Mouse (Mus musculus) ovary, postnatal 10 days (tissue): ENCODE measurements around the gene Prkcd.

ENCODE experiments used
- DNase-seq: peaks from one replicate; pipeline ENCODE4 v3.0.0; 2022; ENCODE audit warnings: low spot score

Gene Prkcd

DNA sequence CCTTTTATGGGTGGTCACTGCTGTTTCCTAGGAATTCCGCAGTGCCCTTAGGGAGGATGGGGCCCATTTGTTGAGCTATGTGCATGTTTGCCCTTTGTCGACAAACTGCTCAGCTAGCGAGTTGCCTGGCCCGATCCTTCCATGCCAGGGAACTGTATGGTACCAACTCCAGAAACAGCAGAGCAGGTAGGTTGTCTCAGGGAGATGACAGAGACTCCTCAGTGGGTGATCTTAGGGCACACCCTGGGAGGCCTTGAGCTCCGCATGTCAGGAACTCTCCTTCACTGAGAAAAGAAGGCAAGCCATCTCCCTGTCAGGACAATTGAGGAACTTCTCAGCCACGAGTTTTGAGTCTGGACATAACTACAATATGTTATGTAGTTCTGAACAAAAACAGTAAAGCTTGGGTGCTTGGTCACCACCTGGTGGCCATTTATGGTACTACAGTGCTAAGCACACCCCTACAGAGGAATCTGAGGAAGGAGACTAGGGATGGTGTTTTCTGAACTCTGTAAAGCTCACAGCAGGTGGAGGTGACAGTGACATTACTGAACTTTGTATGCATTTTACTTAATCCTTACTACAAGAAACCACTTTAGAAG is 51.9 kb downstream of the Prkcd start:
- DNase-seq, result peak; percentile 61

DNA sequence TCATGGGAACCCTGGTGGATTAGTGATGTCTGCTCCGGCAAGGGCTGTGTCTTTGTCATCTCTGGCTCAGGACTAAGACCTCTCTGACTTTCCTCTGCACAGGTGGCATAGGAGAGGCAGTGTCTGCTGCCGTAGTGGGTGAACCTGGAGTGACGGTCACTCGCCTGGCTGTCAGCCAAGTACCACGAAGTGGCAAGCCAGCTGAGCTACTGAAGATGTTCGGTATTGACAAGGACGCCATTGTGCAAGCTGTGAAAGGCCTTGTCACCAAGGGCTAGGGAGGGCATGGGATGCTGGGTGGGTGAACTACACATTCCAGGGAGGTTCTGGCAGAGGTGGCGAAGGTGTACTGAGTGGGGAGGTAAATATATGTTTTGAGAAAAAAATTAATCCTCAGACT is 52.8 kb downstream of the Prkcd start:
- DNase-seq, result no peak

DNA sequence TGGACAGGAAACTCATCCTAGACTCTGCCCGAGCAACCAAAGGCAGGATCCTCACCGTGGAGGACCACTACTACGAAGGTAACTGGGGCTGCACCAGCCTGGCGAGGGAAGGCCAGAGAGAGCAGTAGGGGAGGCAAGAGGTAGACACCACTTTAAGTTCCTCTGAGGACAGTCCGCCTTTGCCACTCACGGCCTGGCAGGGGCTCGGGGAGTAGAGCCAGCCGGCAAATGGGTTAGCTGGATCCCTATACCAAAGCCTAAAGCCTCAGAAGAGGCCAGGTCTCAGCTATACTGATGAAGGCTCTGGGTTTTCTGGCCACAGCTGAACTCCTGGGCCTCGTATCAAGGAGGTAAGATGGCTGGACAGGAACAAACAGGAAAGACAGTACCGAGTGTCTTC is 53.8 kb downstream of the Prkcd start:
- DNase-seq, result no peak

DNA sequence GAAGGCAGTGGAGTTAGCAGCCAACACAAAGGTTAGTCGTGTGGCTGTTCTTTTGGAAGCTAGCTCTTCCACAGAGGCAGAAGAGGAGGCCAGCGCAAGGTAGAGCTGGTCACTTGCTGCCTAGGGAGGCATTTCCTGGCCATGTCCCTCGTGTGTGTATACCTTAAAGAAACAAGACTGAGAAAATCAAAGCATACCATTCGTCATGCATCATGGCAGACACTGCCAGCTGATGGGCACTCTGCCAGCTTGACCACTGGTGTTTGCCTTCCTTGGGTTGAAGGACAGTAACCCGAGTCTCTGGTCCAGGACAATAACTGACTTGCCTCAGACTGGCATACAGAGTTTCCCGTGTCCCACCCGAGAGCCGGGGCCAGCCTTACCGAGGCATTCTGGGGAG is 55.7 kb downstream of the Prkcd start:
- DNase-seq, result no peak

DNA sequence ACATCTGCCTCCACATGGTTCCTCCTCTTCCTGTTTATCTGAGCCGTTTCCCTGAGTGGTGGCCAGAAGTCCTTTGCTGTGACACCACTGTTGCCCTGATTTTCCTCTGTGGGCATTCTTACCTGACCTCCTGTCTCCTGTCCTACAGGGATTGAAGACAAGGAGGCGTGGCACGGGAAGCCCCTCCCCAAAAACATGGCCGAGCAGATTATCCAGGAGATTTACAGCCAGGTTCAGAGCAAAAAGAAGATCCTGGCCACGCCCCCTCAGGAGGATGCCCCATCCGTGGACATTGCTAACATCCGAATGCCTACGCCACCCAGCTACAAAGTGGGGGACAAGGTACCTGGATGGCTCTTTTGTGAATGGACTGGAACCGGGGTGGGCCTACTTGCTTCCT is 58.0 kb downstream of the Prkcd start:
- no peak for DNase-seq

GRCm38 (mm10) chr14:30566317-30566716 is 59.7 kb downstream of the Prkcd start:
- DNase-seq, result no peak

GRCm38 (mm10) chr14:30564451-30564850 is 61.6 kb downstream of the Prkcd start:
- no peak for DNase-seq

DNA sequence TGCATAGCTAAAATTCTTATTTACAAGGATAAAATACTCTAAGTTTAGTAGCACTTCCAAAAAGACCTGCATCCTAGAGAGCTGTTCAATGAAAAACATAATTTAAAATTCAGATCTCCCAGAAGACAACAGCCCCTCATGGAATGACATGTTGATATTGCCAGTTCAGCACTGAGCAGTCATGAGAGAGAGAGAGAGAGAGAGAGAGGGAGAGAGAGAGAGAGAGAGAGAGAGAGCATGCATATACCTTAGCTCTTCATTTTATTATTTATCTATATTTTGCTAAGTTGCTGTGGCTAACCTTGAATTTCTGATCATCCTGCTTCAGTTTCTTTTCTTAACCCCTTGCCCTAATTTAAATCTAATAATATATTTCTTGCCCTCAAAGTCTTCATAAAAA is 63.7 kb downstream of the Prkcd start:
- no peak for DNase-seq

DNA sequence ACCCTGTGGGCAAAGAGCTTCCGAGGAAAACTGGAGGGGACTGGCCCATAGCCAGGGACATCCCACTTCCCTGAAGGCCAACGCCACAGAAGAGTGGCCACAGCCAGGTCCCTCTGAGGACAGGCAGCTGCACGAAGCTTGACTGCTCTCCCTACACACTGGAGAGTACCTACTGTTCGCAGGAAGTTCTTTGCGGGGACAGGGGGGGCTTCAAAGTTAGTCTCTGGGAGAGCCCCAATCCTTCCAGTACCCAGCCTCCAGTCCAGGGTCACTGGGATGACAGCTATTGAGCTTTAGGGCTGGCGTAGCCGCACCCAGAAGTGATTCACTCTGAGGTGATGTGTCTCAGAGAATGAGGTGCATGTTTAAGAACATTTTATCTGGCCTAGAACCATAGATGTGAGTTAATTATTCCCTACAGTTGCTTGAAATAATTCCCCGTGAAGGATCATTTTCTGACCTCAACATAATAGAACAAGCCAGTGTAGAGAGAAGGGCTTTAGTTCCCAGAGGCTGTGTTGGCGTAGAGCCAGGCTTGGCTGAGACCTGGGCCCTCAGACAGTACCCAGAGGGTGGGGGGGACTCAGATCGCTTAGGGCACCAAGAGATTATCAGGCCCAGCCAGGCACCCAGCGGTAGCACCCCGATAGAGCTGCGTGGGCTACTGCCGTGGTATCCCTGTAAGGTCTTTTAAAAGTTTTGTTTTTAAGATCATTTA is 64.4 kb downstream of the Prkcd start:
- DNase-seq, result no peak

GRCm38 (mm10) chr14:30560803-30561389 is 65.1 kb downstream of the Prkcd start:
- no peak for DNase-seq

- DNase-seq, result no peak
Measured at GRCm38 (mm10) chr14:30559321-30559850, 66.6 kb downstream of the Prkcd start.

GRCm38 (mm10) chr14:30557730-30558129 is 68.3 kb downstream of the Prkcd start:
- DNase-seq, result no peak

DNA sequence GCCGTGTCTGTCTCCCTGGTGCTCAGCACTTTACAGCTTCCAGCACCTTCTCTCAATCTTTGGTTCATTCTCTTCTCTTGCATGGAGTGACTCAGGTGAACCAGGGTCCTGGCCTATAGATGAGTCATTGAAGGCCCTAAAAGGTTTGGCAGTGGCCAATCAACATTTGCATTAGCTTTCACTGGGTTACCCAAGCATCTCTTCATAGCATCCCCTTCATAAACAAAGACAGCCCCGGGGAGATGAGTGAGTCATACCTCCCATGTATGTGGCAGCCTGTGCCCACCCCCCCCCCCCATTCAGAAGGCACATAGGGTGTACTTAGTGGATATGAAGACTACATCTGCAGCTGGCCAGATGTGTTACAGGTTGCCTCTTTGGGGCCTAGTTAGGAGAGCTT is 69.4 kb downstream of the Prkcd start:
- DNase-seq, result no peak

- no peak for DNase-seq
Measured at GRCm38 (mm10) chr14:30553185-30553584, 72.8 kb downstream of the Prkcd start.

- no peak for DNase-seq
Measured at GRCm38 (mm10) chr14:30551981-30552380, 74.0 kb downstream of the Prkcd start.

- no peak for DNase-seq
Measured at GRCm38 (mm10) chr14:30551509-30551908, 74.5 kb downstream of the Prkcd start.

DNA sequence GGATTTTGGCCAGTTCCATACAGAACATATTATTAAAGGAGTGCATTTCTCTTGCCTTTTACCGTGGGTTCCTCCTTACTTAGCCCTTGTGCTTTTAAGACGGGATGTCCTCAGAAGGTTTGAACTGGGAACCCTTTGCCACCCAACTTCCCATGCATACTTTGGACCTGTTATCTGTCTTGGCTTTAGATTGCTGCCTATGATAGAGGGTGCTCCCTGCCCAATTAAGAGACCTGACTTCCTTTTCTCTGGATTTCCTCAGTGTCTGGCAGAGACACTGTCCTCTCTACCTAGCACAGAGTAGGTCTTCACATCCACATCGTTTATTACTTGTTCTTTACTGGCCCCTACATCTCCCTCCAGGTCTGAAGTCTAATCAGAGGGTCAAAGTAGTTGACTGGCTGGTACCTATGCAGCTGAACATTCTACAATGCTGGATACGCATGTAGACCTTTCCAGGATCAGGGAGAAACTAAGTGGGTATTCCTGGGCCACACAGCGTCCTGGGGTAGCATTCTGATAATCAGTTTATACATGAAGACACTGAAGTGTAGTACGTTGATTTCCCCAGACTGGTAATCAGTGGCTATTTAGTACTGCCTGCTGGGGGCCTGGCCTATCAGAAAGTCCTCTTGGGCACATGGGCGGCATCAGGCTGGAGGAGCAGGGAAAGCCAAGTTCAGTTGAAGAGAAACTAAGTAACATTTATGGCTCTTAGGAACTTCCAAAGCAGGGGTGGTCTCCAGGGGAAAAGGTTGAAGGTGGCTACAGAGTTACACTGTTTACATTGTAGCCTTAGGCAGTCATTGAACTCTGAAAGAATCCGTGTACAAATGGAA is 75.6 kb downstream of the Prkcd start:
- DNase-seq, result no peak

- DNase-seq, result no peak
Measured at GRCm38 (mm10) chr14:30549777-30550149, 76.2 kb downstream of the Prkcd start.

DNA sequence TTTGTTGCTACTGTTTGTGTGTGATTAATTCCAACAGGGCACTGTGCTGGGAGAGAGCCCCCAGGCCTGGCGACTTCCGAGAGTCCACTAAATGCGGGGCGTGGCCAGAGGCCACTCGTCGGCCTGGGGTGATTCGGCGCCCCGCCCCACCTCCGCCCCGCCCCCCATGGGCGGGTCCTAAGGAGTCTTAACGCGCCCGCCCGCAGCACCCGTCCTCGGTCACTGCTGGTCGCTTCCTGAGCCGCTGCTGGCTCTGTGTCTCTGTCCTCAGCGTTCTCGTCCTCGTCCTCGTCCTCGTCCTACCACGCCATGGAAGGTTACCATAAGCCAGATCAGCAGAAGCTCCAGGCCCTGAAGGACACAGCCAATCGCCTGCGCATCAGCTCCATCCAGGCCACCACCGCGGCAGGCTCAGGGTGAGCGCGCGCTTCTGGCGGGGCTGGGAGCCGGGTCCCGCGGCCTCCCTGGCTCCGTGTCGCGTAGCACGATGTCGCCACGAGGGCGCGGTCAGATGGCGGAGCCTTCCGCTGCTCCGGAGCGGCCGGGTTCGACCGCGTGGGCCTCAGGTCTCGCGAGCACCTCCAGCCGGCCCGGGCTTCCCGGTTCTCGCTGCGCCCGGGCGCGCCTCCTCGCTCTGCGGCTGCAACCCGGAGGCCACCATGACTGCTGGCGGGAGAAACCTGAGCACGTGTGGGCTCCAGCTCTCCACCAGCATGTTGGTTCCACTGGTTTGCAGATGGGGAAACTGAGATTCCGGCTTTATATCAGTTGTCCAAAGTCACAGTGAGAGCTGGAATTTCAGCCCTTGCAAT is 76.8 kb downstream of the Prkcd start:
- peak; percentile 88 for DNase-seq

- DNase-seq, result peak; percentile 43
Measured at GRCm38 (mm10) chr14:30548131-30548720, 77.8 kb downstream of the Prkcd start, which contains the start of gene Tkt. Tkt (plus strand) TSS chr14:30548359.
